Mouse (Mus musculus): Measurements from ENCODE around the gene Hist1h2bk.

- TF ChIP-seq CTCF (IDR thresholded peaks at IDR 0.05; ENCODE audit: low read depth, low read length) (no peak), POLR2A (IDR thresholded peaks at IDR 0.05; ENCODE audit: borderline replicate concordance, low read depth, low read length) (no peak)
These were observed 43.1 kb upstream of the Hist1h2bk start for GRCm38 (mm10) chr13:21992550-21992949.

Data from bone marrow macrophage, adult 2 months (primary cell).